Mouse (Mus musculus): ENCODE results near the gene Tbx15.

DNA sequence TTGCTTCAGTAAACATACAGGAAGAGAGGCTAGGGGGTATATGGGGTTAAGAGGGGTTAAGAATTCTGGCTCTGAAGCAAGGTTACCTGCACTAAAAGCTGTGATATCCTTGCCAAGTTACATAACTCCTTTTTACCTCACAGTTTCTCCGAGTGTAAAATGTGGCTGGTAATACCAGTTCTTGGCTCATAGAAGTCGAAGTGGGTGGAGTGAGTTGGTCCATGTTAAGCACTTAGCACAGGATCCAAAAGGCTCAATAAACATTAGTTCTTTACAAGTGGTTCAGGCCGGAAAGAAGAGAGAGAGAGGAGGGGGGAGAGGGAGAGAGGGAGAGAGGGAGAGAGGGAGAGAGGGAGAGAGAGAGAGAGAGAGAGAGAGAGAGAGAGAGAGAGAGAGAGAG lies 5.2 kb downstream of the Tbx15 start:
- no peak for TF ChIP-seq POLR2A (IDR thresholded peaks at IDR 0.05; ENCODE audit: insufficient read depth, low read length)
- TF ChIP-seq CTCF (IDR thresholded peaks at IDR 0.05; ENCODE audit: low read depth, low read length), result no peak

Data from ES-Bruce4 (cell line).